Mouse (Mus musculus) testis, adult 2 months (tissue): ENCODE measurements at regions not wholly inside any gene's neighbourhood (a gene's known extent, or its start where the extent isn't known, plus 50 kb on each side); places are given as distances from the start of the nearest gene placed in this dataset.
"Not testable (repeated sequence)": the region's sequence is repeated elsewhere in the genome, so short reads cannot be mapped to it uniquely, and the experiment has no call there.

Experiments used
- H3K27ac ChIP-seq: fragments of 200-500 bp; 2 replicates; pipeline ENCODE4 v1.5.1; 2012; ENCODE audit warnings: low read depth, low read length; ENCODE audit not compliant: control insufficient read depth, insufficient read depth
- H3K27me3 ChIP-seq: fragments of 200-500 bp; 2 replicates; pipeline ENCODE4 v1.6.1; 2012; ENCODE audit warnings: mild to moderate bottlenecking, low read length, moderate library complexity; ENCODE audit not compliant: control insufficient read depth, insufficient read depth
- H3K36me3 ChIP-seq: fragments of 200-500 bp; 2 replicates; pipeline ENCODE4 v1.6.1; 2012; ENCODE audit warnings: mild to moderate bottlenecking, low read length; ENCODE audit not compliant: control insufficient read depth, insufficient read depth
- H3K4me1 ChIP-seq: fragments of 200-500 bp; 2 replicates; pipeline ENCODE4 v1.6.1; 2012; ENCODE audit warnings: low read length; ENCODE audit not compliant: control insufficient read depth, insufficient read depth
- H3K4me3 ChIP-seq: fragments of 200-500 bp; 2 replicates; pipeline ENCODE4 v1.5.1; 2012; ENCODE audit warnings: low read depth, mild to moderate bottlenecking, low read length, moderate library complexity, mixed read lengths; ENCODE audit not compliant: control insufficient read depth
- CTCF ChIP-seq: fragments of 200-500 bp; IDR thresholded peaks from 2 replicates; pipeline ENCODE4 v1.5.1; 2012; ENCODE audit warnings: low read depth, mild to moderate bottlenecking, inconsistent platforms, low read length, moderate library complexity; ENCODE audit not compliant: control insufficient read depth, insufficient read depth, insufficient replicate concordance
- POLR2A ChIP-seq: fragments of 200-500 bp; IDR thresholded peaks from 2 replicates; pipeline ENCODE4 v1.6.1; 2012; ENCODE audit warnings: low read depth, mild to moderate bottlenecking, inconsistent platforms, low read length, moderate library complexity; ENCODE audit not compliant: control insufficient read depth

DNA sequence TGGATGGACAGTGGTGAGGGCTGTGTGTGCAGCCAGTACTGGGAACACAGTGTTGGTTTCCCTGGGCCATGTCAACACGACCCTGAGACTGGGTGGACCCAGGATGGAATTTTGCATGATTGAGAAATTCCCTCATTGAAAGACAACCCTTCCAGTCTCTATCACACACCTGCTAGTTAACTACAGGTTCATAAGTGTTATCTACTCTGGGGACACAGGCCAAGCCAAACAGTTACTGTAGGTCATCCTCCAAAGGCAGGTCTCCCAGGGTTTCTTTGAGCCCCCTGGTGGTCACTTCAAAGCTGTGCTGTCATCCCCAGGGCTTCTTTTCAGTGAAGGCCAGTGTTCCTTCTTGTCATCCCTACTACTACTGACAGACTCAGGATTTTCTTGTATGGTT, 276.7 kb downstream of the Cyp26b1 start:
- no peaks in the 10 kb centered on the region for H3K27me3 ChIP-seq
- no peaks in the 10 kb centered on the region for H3K36me3 ChIP-seq
- H3K4me1 ChIP-seq: peaks cover 2% of the 10 kb centered on the region; the same call in 1 of the 2 replicates
- no peak overlapping the region for H3K4me3 ChIP-seq
- TF ChIP-seq POLR2A (no peak), CTCF (no peak)
- no peak overlapping the region for H3K27ac ChIP-seq

DNA sequence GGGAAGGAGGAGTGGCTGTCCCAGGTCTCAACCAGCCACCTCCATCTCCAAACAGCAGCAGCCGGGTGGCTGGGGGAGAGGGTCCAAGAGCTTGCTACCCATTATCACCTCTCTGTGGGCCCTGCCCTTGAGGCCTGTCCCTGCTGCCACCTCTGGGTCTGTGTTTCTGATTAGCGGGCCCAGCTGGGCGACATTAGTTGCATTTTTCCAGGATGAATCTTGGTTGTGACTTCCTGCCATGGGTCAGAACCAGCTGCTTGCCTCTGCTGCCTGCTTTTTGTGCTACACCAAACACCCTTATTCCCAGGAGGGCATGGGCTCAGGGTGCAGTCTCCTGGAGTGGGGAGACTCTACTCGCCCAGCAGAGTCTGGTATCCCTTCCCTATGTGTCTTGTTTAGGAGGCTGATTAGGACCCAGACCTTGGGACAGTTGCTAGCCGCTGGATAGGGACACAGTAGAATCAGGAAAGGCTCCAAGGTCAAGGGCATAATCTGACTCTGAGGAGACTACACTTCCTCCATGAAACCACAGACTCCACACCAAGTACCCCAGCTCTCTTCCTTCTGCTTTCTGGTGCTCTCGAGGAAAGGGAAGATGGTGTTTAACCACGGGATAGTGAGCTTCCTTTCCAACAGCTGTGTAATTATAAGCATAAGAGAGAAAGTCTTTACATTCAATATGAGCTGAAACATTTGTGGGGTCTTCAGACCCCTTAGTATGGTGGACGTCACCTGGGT, 278.4 kb downstream of the Cyp26b1 start:
- Histone ChIP-seq H3K4me1 (peaks cover 2% of the 10 kb centered on the region; the same call in 1 of the 2 replicates), H3K4me3 (no peak overlapping the region), H3K27me3 (no peaks in the 10 kb centered on the region)

DNA sequence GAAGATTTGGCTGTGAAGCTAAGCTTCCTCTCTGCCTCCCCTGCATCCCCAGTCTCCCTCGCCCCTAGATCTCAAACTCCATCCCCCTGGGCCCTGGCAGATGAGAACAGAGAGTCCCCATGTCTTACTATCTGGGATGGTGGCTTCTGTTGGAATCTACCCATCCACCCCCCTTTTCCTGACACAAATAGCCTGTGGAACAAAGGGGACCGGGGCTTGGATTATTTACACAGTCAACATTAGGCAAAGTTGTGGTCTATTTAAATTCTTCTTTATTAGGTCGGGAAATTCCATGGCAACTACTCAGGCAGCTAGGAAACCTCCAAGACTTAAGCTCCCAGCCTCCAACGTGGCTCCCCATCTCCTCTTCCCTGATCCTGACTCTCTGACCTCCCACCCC, 279.9 kb downstream of the Cyp26b1 start:
- Histone ChIP-seq H3K4me3 (no peak overlapping the region), H3K27ac (no peak overlapping the region), H3K36me3 (no peaks in the 10 kb centered on the region), H3K27me3 (no peaks in the 10 kb centered on the region), H3K4me1 (peaks cover 2% of the 10 kb centered on the region; the same call in 1 of the 2 replicates)
- TF ChIP-seq CTCF (no peak), POLR2A (no peak)

More for the DNA sequence above, 278.4 kb downstream of the Cyp26b1 start:
- no peak overlapping the region for H3K27ac ChIP-seq
- H3K36me3 ChIP-seq: no peaks in the 10 kb centered on the region
- TF ChIP-seq POLR2A (no peak), CTCF (no peak)

DNA sequence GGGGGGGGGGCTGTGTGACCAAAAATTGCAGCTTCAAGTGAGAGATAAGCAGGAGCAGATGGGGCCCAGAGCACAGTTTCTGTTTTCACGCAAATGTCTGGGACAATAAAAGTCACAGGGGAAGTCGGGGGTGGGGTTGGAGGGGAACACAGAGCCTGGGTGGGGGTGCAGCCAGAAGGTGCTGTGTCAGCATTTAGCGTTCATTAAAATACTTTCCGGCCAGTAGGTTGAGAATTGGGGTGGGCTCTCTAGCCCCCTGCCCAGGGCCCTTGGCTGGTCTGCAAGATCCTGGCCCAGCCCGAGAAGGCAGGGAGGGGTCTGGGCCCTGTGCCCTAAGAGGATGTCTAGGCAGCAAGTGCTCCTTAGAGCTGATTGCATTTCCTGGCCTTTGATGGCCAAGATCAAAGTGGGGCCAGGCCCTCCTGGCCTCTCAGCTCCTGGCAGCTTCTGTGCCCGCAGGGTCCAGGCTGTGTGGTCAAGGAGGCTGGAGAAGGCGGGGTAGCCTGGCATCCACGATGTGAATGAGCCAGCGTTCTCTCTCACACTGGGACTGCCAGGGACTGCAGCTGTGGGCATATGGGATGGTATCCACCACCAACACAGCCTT, 283.0 kb downstream of the Cyp26b1 start:
- Histone ChIP-seq H3K4me1 (peaks cover 2% of the 10 kb centered on the region; the same call in 1 of the 2 replicates), H3K27me3 (no peaks in the 10 kb centered on the region), H3K36me3 (no peaks in the 10 kb centered on the region), H3K27ac (no peak overlapping the region), H3K4me3 (no peak overlapping the region)
- TF ChIP-seq CTCF: no peak
- no peak for TF ChIP-seq POLR2A

DNA sequence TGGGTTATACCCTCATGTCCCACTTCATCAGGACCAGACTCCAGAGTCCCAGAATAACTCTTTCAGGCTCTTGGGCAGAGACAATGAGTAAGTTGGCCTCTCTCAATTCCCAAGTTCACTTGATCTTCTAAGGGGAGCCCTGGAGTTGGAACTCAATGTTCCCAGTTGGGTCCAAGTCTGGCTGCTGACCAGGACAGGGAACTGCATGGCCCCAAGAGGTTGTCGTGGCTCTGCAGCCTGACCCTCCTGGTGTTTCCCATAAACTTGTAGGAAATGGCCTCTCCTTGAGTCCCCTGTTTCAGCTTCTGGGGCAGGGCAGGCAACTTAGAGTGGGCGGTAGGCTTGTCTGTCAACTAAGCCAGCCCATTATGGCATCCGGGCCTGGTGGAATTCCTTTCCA, 286.2 kb downstream of the Cyp26b1 start:
- no peaks in the 10 kb centered on the region for H3K36me3 ChIP-seq
- H3K4me1 ChIP-seq: no peaks in the 10 kb centered on the region
- H3K27ac ChIP-seq: no peak overlapping the region
- H3K27me3 ChIP-seq: no peaks in the 10 kb centered on the region
- no peak for TF ChIP-seq POLR2A
- no peak for TF ChIP-seq CTCF
- H3K4me3 ChIP-seq: no peak overlapping the region

DNA sequence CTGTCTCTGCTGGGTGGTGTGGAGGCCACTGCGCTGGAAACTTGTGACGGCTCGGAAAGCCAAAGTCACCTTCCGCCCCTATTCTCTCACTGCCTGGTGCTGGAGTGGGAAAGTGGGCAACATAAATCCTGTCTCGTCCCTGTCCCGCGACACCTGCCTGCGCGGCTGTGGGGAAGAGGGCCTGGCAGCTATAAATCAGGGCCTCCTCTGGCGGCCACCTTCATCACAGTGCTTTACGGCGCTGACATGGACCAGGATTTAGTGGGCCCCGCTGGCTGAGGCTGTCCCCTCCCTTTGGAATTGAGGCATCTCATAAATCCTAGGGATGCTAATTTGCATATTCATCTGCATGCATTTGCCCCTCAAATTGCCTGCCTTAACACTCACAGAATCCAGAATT, 287.1 kb downstream of the Cyp26b1 start:
- H3K4me1 ChIP-seq: no peaks in the 10 kb centered on the region
- no peak for TF ChIP-seq POLR2A
- no peak for TF ChIP-seq CTCF
- H3K36me3 ChIP-seq: no peaks in the 10 kb centered on the region
- no peak overlapping the region for H3K4me3 ChIP-seq
- H3K27me3 ChIP-seq: no peaks in the 10 kb centered on the region
- no peak overlapping the region for H3K27ac ChIP-seq

DNA sequence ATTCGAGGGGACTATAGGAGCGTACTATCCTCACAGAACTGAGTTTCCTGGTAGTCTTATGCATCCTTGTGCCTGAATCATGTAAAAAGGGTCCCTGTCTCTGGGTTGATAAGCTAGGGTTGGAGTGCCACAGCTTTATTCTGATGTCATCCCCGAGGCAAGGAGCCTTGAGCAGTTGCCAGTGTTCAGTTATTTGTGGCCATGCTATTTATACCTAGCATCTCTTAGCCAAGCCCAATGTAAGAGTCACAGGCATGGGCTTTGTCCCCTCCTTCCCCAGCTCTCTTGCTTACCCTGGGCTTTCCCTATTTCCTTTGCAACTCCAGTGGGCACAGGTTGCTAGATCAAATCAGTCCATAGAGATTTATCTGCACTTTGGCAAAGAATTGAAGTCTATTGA, 288.6 kb downstream of the Cyp26b1 start:
- Histone ChIP-seq H3K27me3 (no peaks in the 10 kb centered on the region), H3K36me3 (no peaks in the 10 kb centered on the region), H3K4me3 (no peak overlapping the region), H3K27ac (no peak overlapping the region), H3K4me1 (no peaks in the 10 kb centered on the region)
- no peak for TF ChIP-seq CTCF
- no peak for TF ChIP-seq POLR2A

DNA sequence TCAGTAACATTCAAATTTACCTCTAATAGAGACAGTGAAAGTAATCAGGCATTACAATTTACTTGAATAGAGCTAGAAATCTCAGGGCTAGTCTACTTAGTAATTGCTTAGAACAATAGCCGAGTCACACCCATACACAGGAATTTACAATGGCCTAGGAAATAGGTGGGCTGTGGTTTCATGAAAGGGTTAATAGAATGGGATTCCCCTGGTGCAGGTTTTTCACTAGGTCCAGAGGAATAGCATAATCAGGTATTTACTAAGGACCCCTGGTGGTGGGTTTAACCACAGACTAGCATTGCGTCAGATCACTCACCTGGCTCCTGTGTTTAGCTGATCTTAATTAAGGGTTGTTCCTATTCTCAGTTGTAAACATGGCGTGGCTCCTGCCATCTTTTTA, 290.8 kb downstream of the Cyp26b1 start:
- H3K27ac ChIP-seq, H3K27me3 ChIP-seq, H3K36me3 ChIP-seq, H3K4me1 ChIP-seq, H3K4me3 ChIP-seq: not testable (repeated sequence)
